Mouse (Mus musculus): ENCODE results near the gene Apba3. TPM values are rescaled to one million over a fixed set of nuclear protein-coding genes. Genes with fewer than 3 reads are reported as not detected.

Gene Apba3
- total RNA-seq, 2 experiments from 2014 or later = 16.7 to 32.6 TPM

- ATAC-seq (replicated peaks; ENCODE audit: low FRiP score, low TSS enrichment, poor library complexity, severe bottlenecking) = no peak
Observed at GRCm38 (mm10) chr10:81247804-81248203, 19.0 kb upstream of the Apba3 start.

DNA sequence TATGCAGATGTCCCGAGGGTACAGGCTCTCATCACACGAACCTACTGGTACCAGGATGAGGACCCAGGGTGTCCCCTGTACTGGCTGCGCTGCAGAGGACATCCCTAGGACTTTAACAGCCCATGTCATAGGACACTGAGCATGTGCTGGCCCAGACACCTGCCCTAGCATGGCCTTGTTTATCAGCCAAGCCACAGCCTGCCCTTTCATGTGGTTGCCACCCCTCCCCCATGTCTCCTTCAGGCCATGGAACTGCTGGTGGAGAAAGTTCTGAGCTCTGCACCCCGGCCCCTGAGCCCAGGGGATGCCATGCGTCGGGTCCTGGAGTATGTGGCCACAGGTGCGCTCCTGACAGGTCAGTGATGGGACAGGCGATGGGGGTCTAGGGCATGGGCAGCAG lies 17.3 kb upstream of the Apba3 start:
- ATAC-seq (replicated peaks; ENCODE audit: low FRiP score, low TSS enrichment, poor library complexity, severe bottlenecking) = no peak

- ATAC-seq (replicated peaks; ENCODE audit: low FRiP score, low TSS enrichment, poor library complexity, severe bottlenecking) = no peak
Observed at GRCm38 (mm10) chr10:81252424-81253419, 14.0 kb upstream of the Apba3 start, which contains the start of gene Matk. Gene Matk (plus strand): TSS chr10:81252935.

- ATAC-seq (replicated peaks; ENCODE audit: low FRiP score, low TSS enrichment, poor library complexity, severe bottlenecking) = no peak
Observed at GRCm38 (mm10) chr10:81254886-81255285, 11.9 kb upstream of the Apba3 start.

- ATAC-seq (replicated peaks; ENCODE audit: low FRiP score, low TSS enrichment, poor library complexity, severe bottlenecking) = no peak
Observed at GRCm38 (mm10) chr10:81257158-81258039, 9.4 kb upstream of the Apba3 start.

DNA sequence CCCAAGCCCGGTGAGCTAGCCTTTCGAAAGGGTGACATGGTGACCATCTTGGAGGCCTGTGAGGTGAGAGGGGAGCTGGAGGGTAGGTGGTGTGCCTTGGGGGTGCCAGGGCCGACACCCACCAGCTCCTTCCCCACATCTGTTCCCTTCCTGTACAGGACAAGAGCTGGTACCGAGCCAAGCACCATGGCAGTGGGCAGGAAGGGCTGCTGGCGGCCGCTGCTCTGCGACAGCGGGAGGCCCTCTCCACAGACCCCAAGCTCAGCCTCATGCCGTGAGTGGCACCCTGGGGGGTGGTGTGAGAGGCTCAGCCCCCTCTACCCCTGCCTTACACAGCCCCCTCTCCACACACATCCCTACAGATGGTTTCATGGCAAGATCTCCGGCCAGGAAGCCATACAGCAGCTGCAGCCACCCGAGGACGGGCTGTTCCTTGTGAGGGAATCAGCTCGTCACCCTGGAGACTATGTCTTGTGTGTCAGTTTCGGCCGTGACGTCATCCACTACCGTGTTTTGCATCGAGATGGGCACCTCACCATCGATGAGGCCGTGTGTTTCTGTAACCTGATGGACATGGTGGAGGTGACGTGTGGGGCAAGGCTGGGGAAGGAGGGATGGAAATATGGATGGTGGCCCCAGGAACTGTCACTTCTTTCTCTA lies 7.4 kb upstream of the Apba3 start:
- no peak for ATAC-seq (replicated peaks; ENCODE audit: low FRiP score, low TSS enrichment, poor library complexity, severe bottlenecking)

DNA sequence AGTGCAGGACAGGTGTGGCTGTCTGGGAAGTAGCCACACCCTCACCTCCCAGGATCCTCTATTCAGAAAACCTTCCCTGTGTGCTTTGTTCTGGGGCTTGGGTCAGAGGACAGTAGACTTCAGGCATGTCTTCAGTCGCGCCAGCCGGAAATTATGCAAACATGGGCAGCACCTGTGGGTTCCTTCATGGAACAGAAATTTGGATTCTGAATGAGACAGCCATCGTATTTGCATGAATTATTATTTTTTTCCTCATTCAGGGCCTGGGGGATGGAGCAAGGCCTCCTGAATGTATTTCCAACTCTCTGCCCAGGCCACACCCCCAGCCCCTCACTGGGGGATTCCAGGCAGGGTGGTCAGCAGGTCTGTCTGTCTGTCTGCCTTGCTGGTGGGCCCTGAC lies 5.7 kb upstream of the Apba3 start:
- ATAC-seq (replicated peaks; ENCODE audit: low FRiP score, low TSS enrichment, poor library complexity, severe bottlenecking) = no peak

- ATAC-seq (replicated peaks; ENCODE audit: low FRiP score, low TSS enrichment, poor library complexity, severe bottlenecking) = no peak
Observed at GRCm38 (mm10) chr10:81265540-81265939, 1.2 kb upstream of the Apba3 start.

DNA sequence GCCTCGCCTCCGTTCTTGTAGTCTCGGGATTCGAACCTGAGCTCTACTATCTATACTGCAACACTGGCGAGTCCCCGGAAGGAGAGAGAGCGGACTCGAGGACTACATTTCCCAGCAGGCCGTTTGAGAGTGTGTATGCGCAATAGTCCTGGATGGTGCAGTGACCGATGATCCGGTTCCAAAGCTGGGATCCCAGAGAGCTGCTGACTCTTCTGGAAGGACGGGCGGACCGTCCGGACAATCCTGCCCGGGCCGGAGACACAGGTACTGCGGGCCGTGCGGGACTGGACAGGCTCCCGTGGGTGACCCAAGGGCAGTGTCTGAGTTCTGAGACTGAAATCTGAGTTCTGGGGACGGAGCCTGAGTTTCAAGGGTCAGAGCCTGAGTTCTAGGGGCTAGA lies 1.3 kb downstream of the Apba3 start:
- peak; percentile 51; the same call in 1 of the 2 replicates for ATAC-seq (replicated peaks; ENCODE audit: low FRiP score, low TSS enrichment, poor library complexity, severe bottlenecking)

- no peak for ATAC-seq (replicated peaks; ENCODE audit: low FRiP score, low TSS enrichment, poor library complexity, severe bottlenecking)
Observed at GRCm38 (mm10) chr10:81268643-81269412, 2.1 kb downstream of the Apba3 start.

DNA sequence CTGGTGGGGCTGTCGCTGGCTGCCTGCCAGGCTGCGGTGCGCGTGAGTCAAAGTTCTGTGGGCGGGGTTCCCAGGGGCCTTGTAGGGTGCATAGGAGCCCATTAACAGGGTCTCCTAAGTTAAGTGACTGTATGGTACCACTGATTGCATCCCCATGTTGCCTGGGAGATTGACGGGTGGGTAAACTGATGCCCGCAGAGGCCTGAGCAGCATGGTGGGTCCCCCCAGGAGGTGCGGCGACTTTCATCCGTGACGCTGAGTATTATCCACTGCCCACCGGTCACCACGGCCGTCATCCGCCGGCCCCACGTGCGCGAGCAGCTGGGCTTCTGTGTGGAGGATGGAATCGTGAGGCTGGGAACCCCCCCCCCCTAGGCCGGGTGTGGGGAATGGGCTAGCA lies 5.6 kb downstream of the Apba3 start:
- ATAC-seq (replicated peaks; ENCODE audit: low FRiP score, low TSS enrichment, poor library complexity, severe bottlenecking) = no peak

DNA sequence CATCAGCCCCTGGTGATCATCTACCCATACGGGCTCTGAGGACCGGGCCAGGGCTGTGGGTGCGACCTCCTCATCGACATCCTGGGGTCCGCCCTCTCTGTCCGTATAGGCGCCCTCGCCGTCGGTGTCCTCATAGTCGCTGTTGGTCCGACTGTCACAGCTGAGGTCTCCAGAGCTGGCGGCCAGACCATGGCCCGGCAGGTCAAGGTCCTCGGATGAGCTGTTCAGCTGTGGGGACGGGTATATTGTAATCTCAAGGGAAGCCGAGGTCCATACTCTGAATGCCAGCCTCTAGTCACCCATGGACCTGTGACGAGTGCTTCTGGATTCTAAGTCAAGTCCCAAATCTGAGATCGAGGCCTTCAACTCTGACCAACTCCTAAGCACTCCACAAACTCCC lies 7.1 kb downstream of the Apba3 start:
- no peak for ATAC-seq (replicated peaks; ENCODE audit: low FRiP score, low TSS enrichment, poor library complexity, severe bottlenecking)

- ATAC-seq (replicated peaks; ENCODE audit: low FRiP score, low TSS enrichment, poor library complexity, severe bottlenecking) = no peak
Observed at GRCm38 (mm10) chr10:81277676-81278075, 10.9 kb downstream of the Apba3 start.

GRCm38 (mm10) chr10:81279496-81279895 lies 12.7 kb downstream of the Apba3 start:
- no peak for ATAC-seq (replicated peaks; ENCODE audit: low FRiP score, low TSS enrichment, poor library complexity, severe bottlenecking)

DNA sequence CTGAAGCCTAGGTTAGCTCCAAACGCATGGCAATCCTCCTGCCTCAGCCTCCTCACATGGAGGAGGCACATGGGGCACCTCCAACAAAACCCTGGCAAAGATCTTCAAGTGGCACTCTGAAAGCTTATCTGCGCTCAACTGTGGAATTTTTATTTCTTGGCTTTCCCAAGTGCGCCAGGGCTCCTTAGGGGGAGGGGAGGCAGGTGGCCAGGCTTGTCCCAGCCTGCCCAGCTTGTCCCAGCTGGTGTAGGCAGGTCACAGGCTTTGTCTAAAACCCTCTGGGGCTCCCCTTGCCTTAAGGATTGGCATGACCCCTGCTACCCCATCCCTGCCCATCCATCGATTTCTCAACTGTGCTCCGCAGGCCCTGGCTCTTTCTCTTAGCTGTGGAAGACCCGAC lies 17.4 kb downstream of the Apba3 start:
- no peak for ATAC-seq (replicated peaks; ENCODE audit: low FRiP score, low TSS enrichment, poor library complexity, severe bottlenecking)

DNA sequence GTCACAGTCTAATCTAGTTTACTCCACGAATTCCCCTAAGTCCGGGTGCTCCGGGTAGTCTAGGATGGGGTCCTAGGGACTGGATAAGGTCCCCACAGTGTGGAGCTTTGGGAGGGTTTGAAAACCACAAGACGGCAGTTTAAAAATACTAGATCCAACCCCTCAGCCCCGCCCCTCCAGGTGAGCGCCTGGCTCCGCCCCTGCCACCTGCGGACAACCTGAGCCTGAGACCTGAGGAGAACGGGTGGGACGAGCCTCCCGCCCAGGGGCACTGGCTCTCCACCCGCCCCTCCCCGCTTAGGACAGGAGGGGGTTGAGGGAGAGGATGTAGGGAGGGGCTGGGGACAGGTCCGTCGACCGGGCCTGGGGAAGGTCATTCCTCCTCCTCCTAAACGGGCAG lies 18.0 kb downstream of the Apba3 start:
- ATAC-seq (replicated peaks; ENCODE audit: low FRiP score, low TSS enrichment, poor library complexity, severe bottlenecking) = no peak

GRCm38 (mm10) chr10:81285694-81286450 lies 19.1 kb downstream of the Apba3 start:
- peak; percentile 53 for ATAC-seq (replicated peaks; ENCODE audit: low FRiP score, low TSS enrichment, poor library complexity, severe bottlenecking)

DNA sequence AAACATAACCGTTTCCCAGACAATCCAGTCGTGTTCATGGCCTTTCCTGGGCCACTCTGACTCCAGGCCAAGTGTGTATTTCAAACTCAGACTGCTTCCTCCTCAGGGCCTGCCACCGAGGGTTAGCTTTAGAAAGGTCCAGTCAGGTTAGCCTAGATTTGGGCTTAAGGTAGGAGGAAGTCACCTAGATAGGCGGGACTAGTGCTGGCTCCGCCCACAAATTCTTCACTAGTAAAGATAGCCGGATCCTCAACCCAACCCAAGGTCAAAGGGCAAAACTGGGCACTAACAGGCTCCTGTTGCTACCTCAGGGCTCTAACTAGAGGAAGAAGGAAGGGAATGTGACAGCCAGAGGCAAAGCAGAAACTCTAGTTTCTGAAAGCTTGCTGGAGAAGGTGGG lies 19.8 kb downstream of the Apba3 start:
- ATAC-seq (replicated peaks; ENCODE audit: low FRiP score, low TSS enrichment, poor library complexity, severe bottlenecking) = no peak

All from megakaryocyte-erythroid progenitor cell, adult 5-6 weeks (primary cell).